Mouse (Mus musculus): ENCODE results near the gene Pank4.

- TF ChIP-seq EP300 (optimal IDR thresholded peaks at IDR 0.05) (no peak), CTCF (IDR thresholded peaks at IDR 0.05; ENCODE audit: low read depth) (no peak)
Measured at GRCm38 (mm10) chr4:154926969-154927898, 36.7 kb upstream of the Pank4 start.
